Mouse (Mus musculus): ENCODE measurements at regions not wholly inside any gene's neighbourhood (a gene's known extent, or its start where the extent isn't known, plus 50 kb on each side); places are given as distances from the start of the nearest gene placed in this dataset.

- no peak for DNase-seq (ENCODE audit: low read depth, low spot score)
Measured at GRCm38 (mm10) chr12:117430886-117431285, 85.4 kb upstream of the Rapgef5 start.

GRCm38 (mm10) chr12:117432788-117433187 is 83.5 kb upstream of the Rapgef5 start:
- DNase-seq (ENCODE audit: low read depth, low spot score), result no peak

DNA sequence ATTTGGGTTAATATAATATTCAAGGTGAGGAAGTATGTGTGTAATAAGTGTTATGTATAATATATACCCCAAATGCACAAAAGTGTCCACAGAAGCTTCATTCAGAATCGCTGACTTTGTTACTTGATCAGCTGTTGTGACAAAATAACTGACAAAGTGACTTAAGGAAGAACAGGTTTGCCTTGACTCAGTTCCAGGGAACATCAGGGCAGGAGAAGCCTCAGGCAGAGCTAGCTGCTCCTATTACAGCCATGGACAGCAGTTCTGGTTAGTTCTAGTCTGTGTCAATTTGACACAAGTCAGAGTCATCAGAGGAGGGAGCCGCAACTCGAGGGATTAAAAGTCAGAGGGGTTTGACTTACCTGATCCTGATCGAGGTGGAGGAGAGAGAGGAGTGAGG is 79.3 kb upstream of the Rapgef5 start:
- DNase-seq (ENCODE audit: low read depth, low spot score), result no peak

DNA sequence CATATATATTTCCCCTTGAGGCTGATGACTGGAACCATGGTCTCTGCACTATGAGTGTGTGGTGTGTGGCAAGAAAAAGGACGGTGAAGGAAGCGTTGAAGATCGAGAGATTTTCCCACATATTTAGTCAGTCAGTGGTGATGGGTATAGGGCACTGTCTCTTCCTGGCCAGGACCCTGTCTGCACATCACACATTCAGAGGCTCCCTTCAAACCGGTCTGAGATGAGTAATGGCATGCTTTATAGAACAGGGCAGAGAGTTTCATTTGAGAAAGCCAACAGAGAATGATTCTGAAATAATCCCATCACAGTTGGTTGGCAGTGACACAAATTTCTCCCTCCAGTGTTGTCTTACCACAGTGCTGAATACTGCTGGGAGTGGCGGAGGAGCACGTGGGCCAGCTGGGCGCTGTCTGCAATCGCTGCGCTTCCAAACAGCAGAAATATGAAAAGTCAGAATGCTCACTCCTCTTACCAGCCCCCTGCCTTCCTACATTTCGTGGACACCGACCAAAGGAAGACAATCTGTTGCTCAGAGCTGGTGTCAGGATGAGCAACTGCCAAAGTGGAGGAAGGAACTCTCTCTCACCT is 77.2 kb upstream of the Rapgef5 start:
- no peak for DNase-seq (ENCODE audit: low read depth, low spot score)

DNA sequence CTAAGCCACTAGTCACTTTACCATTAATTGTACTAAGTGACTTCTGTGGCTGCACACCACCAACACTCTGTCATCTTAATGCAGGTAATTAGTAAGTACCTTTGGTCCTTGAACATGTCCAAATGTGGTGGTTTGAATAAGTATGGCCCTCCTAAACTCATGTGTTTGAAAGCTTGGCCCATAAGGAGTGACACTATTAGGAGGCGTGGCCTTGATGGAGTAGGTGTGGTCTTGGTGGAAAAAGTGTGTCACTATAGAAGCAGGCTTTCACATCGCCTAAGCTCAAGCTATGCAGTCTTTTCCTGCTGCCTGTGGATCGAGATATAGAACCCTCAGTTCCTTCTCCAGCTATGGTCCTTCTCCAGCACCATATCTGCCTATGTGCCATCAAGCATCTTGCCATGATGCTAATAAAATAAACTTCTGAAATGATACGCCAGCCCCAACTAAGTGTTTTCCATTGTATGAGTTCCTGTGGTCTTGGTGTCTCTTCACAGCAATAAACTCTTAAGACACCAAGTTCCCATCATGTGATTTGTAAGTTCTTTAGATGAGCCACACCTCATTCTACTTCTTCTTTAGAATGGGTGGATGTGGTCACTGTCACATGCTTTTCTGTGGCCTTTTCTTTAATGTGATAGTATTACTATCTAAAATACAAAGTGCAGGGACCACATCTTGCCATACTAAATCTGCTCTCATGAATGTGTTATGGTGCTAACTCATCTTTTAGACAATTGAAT is 71.9 kb upstream of the Rapgef5 start:
- DNase-seq (ENCODE audit: low read depth, low spot score), result no peak

DNA sequence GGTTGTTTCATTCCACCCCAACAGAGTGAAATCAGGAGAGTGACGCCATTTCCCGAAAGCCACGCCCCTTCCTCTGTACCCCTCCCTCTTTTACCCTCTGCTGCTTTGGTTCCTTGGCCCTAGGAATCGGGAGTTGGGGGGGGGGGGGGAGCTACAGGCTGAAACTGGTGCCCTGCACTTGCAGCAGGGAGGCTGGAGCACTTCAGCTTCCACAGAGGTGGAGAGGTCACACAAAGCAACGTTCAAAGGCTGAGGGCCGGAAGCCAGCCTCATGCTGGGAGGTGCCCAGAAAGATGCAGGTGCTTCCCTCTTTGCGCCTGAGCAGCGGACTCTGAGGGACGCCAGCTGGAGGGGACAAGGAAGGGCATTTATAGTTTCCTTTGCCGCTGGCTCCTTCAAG is 69.1 kb upstream of the Rapgef5 start:
- DNase-seq (ENCODE audit: low read depth, low spot score), result no peak

- DNase-seq (ENCODE audit: low read depth, low spot score), result no peak
Measured at GRCm38 (mm10) chr12:117447843-117448728, 68.2 kb upstream of the Rapgef5 start.

- no peak for DNase-seq (ENCODE audit: low read depth, low spot score)
Measured at GRCm38 (mm10) chr12:117449080-117449479, 67.2 kb upstream of the Rapgef5 start.

DNA sequence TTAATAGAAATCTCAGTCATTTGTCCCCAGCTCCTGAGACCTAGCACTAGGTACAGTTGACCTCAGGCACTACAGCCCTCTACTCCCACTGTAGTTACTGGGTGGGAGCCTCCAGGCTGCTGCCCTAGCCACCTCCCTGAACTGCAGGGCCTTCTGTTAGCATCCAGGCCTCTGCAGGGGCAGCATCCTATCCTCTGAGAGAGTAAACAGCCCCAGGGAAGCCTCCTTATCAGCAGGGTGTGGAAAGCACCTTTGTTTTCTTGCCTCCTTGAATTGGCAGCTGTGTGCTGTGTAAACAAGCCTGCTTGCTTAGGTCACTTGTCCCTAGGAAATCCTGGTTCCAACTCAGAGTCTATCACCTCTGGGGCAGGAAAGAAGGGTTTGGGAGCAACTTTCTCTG is 66.2 kb upstream of the Rapgef5 start:
- no peak for DNase-seq (ENCODE audit: low read depth, low spot score)

GRCm38 (mm10) chr12:117450871-117451270 is 65.4 kb upstream of the Rapgef5 start:
- DNase-seq (ENCODE audit: low read depth, low spot score), result no peak

DNA sequence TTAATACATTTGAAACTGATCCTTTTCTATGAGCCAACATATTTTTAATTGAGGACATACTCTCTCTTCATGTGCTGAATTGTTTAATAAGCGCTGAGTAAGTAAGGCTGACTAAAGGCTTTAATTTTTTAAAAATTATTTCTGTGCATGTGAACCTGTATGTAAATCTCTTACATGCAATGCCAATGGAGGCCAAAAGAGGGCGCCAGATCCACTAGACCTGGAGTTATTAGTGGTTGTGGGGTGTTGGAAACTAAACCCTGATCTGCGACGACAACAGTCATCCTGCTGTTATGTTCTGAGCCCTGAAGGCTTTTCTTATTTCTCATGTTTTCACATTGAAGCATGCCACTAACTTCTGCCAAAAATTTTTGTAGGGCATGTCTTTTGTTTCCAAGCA is 64.8 kb upstream of the Rapgef5 start:
- no peak for DNase-seq (ENCODE audit: low read depth, low spot score)

GRCm38 (mm10) chr12:117455800-117456199 is 60.5 kb upstream of the Rapgef5 start:
- no peak for DNase-seq (ENCODE audit: low read depth, low spot score)

DNA sequence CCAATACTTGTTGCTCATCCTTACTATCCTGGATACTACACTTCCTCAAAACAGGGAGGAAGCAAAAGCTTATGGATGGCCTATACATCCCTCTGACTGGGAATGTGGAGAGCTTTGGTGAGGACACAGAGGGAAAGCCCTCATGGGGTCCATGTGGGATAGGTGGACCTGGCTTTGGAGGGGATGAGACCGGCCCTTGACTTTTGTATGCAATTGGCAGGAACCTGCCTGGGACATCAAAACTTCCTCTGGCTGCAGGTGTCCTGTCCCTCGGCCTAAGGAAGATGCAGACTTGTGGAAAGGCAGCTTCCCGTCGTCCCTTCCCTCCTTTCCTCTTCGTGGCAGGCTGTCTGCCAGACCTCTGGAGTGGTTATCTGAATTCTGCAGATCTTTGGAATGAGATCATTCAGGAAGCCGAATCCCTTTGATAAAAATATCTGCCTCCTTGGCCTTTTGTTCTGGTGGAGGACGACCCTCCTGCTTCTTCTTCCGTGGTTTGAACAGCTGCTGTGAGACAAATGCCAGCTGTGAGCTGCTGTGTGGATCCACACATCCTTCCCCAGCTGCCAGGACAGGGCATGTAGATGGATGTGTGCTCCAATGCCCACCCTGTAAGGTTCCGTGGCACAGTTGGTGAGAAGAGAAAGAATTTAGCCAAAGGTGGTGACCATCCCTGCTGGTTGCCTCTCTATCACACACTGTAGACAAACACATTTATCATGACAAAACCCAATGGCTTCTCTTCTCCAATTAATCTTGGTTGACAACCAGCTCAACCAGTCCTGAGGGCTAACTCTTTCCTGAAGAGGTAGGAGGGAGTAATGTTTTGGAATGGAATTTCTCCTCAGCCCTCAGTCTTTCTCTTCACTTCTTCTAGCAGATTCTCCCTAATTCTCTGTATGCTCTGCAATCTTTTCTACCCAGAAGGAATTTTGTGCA is 57.9 kb upstream of the Rapgef5 start:
- no peak for DNase-seq (ENCODE audit: low read depth, low spot score)

GRCm38 (mm10) chr12:117459541-117459940 is 56.7 kb upstream of the Rapgef5 start:
- DNase-seq (ENCODE audit: low read depth, low spot score), result no peak

- no peak for DNase-seq (ENCODE audit: low read depth, low spot score)
Measured at GRCm38 (mm10) chr12:117465206-117465605, 51.1 kb upstream of the Rapgef5 start.

DNA sequence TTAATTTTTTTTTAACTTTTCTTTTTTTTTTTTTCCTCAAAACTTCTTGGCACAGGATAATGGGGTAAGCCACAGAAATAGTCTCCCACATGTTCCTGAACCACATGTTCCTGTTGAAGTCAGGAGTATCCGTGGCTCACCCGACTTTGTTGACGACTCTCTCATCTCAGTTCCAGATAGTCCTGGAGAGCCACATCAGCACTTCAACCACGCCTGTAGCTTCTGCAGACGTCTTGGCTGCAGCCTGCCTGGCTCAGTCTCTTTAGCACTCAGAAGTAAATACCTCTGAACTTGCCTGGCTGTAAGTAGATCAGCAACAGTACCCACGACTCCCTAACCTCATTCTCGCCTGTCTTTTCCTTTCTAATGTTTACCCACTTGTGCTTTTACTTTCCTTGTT is 50.3 kb upstream of the Rapgef5 start:
- DNase-seq (ENCODE audit: low read depth, low spot score), result no peak

Measured in 3T3-L1 (cell line).